Mouse (Mus musculus): ENCODE measurements around the gene Sapcd2. TPM values are rescaled to one million over a fixed set of nuclear protein-coding genes. Genes with fewer than 3 reads are reported as not detected.

Sapcd2 gene
- total RNA-seq (2014; rRNA removed) (18.9 and 21.6 TPM in 2 replicates), polyA plus RNA-seq (2015; fragmentation: Nextera tagmentation; extraction: Ambion mirVana) (12.7 and 13.4 TPM in 2 replicates)

DNA sequence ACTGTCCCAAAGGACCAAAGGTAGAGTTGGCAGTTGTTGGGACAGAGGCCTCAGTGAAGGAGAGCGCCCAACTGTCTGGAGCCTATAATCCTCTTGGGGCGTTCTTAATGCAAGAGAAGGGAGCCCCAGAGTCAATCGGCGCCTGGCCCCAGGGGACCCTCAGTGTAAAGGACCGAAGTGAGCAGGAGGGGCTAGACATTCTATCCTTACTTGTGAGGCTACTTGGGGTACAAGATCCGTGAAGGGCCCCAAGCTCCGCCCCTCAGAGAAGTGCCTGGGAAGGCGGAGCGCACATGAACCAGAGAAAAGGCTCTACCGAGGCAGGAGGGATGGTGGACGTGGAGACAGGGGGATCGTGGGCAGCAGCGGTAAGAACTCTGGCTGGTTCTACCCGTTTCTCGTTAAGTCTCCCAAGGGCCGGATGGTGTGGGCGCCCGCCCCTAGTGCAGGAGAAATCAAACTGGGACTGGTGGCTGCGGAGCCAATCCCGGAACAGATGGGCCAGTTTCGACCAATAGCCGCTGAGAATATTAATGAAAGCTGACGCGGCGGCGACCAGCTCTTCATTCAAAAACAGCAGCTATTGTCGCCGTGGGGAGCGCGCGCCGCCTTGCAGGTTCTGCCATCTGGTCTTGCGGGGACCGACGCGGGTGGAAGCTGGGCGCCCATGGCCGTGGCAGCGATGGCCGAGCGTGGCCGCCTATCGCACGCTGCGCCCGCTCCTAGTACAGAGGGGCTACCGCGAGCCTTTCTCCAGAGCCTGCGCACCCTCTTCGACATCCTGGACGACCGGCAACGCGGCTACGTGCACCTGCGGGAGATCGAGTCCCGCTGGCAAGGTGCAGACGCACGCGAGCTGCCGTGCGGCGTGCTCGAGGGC is at the start of gene Sapcd2:
Gene Sapcd2 (plus strand): TSS at position 558 of the 880 bp plus-strand sequence.
- H3K27ac ChIP-seq (ENCODE audit: low read depth, low read length) = peak within 1 kb of the TSS; percentile 1; the same call in 1 of the 2 replicates
- peak within 1 kb of the TSS; percentile 59 for H3K4me3 ChIP-seq (ENCODE audit: low read depth, low read length)
- DNase-seq (ENCODE audit: low spot score) (peak; percentile 93), ATAC-seq (ENCODE audit: low FRiP score) (peak; percentile 90)
- TF ChIP-seq CTCF (IDR thresholded peaks at IDR 0.05) = no peak; the same call in 1 of the 2 replicates
- H3K9me3 ChIP-seq (ENCODE audit: low read length) = no peaks in the 10 kb centered on the region
- H3K4me1 ChIP-seq (ENCODE audit: insufficient read depth, low read length) = 0 out of 2 replicates have a peak, but pooled peaks cover 5% of the 10 kb centered on the region
- H3K27me3 ChIP-seq (ENCODE audit: insufficient read depth, low read length) = no peaks in the 10 kb centered on the region; the same call in 1 of the 2 replicates
- peak within 1 kb of the TSS; percentile 59 for H3K9ac ChIP-seq (replicated peaks; ENCODE audit: low read length, poor library complexity, severe bottlenecking)
- WGBS = 1% methylated on average over 65 of the region's 65 CpGs
- H3K36me3 ChIP-seq (ENCODE audit: insufficient read depth, low read length) = no peaks in the 10 kb centered on the region
- peak within 1 kb of the TSS; percentile 88 for H3K4me2 ChIP-seq (ENCODE audit: low read depth, low read length, poor library complexity, severe bottlenecking)

DNA sequence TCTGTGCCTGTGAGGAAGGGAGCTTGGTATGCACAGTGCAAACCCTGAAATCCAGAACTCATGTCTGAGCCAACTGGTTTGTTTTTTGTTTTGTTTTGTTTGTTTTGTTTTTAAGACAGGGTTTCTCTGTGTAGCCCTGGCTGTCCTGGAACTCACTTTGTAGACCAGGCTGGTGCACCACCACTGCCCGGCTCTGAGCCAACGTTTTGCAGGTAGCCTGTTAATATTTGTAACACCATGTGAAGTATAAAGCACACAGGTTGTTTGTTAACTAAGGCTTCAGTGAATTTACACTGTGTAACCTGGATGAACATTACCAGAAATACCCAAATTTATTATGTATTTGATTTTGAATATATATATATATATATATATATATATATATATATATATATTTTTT is 46.1 kb upstream of the Sapcd2 start:
- 82% methylated on average over 2 of the region's 2 CpGs for WGBS

DNA sequence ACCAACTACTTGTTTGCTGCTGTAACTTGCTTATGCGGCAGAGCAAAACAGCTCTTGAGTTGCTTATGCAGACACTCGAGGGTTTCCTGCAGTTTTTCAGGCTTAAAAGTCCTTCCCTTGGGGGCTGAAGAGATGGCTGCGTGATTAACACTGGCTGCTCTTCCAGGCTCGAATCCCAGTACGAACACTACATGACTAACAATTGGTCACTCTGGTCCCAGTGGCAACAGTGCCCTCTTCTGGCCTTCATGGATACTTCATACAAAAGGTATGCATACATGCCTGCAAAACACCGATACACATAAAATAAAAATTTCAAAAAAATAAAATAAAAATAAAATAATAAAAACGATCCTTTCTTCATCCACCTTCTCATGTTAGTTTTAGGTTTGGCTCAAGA is 43.7 kb upstream of the Sapcd2 start:
- Histone ChIP-seq H3K27me3 (ENCODE audit: insufficient read depth, low read length) (no peaks in the 10 kb centered on the region), H3K9ac (replicated peaks; ENCODE audit: low read length, poor library complexity, severe bottlenecking) (no peak overlapping the region), H3K4me1 (ENCODE audit: insufficient read depth, low read length) (peaks cover 4% of the 10 kb centered on the region; the same call in 1 of the 2 replicates), H3K27ac (ENCODE audit: low read depth, low read length) (no peak overlapping the region), H3K4me3 (ENCODE audit: low read depth, low read length) (no peak overlapping the region), H3K9me3 (ENCODE audit: low read length) (no peaks in the 10 kb centered on the region), H3K36me3 (ENCODE audit: insufficient read depth, low read length) (no peaks in the 10 kb centered on the region), H3K4me2 (ENCODE audit: low read depth, low read length, poor library complexity, severe bottlenecking) (no peak overlapping the region)
- no peak for ATAC-seq (ENCODE audit: low FRiP score)
- 31% methylated on average over 7 of the region's 7 CpGs for WGBS
- peak; percentile 75 for TF ChIP-seq CTCF (IDR thresholded peaks at IDR 0.05)
- peak; percentile 69 for DNase-seq (ENCODE audit: low spot score)

More for the DNA sequence above, 46.1 kb upstream of the Sapcd2 start:
- Histone ChIP-seq H3K27ac (ENCODE audit: low read depth, low read length) (no peak overlapping the region), H3K9ac (replicated peaks; ENCODE audit: low read length, poor library complexity, severe bottlenecking) (no peak overlapping the region), H3K36me3 (ENCODE audit: insufficient read depth, low read length) (no peaks in the 10 kb centered on the region), H3K4me2 (ENCODE audit: low read depth, low read length, poor library complexity, severe bottlenecking) (no peak overlapping the region), H3K4me1 (ENCODE audit: insufficient read depth, low read length) (no peaks in the 10 kb centered on the region), H3K4me3 (ENCODE audit: low read depth, low read length) (no peak overlapping the region), H3K9me3 (ENCODE audit: low read length) (no peaks in the 10 kb centered on the region), H3K27me3 (ENCODE audit: insufficient read depth, low read length) (peaks cover 4% of the 10 kb centered on the region; the same call in 1 of the 2 replicates)
- ATAC-seq (ENCODE audit: low FRiP score) (no peak), DNase-seq (ENCODE audit: low spot score) (no peak)
- TF ChIP-seq CTCF (IDR thresholded peaks at IDR 0.05) = no peak

DNA sequence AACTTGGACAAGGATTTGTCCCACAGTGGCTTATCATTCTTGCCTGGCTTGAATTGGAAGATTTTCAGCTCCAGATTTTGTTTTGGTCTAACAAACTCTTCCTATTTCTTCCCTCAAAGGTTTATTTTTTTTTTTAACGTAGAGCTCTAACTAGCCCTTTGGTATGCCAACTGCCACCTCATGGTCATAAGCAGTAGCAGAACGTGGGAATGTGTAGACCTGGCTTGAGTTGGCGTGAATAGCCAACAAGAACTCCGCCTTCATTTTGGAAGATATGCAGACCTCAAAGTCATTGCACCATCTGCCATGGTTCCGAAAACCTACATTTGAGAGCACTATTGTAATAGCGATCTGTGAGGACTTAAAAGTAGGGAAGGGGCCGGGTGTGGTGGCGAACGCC is 40.7 kb upstream of the Sapcd2 start:
- Histone ChIP-seq H3K4me3 (ENCODE audit: low read depth, low read length) (peak overlapping the region; percentile 90), H3K4me2 (ENCODE audit: low read depth, low read length, poor library complexity, severe bottlenecking) (peak overlapping the region; percentile 87), H3K9ac (replicated peaks; ENCODE audit: low read length, poor library complexity, severe bottlenecking) (no peak overlapping the region), H3K36me3 (ENCODE audit: insufficient read depth, low read length) (peaks cover 19% of the 10 kb centered on the region), H3K27me3 (ENCODE audit: insufficient read depth, low read length) (no peaks in the 10 kb centered on the region), H3K4me1 (ENCODE audit: insufficient read depth, low read length) (peaks cover 7% of the 10 kb centered on the region; the same call in 1 of the 2 replicates), H3K9me3 (ENCODE audit: low read length) (no peaks in the 10 kb centered on the region), H3K27ac (ENCODE audit: low read depth, low read length) (no peak overlapping the region)
- WGBS = 58% methylated on average over 9 of the region's 9 CpGs
- ATAC-seq (ENCODE audit: low FRiP score) (no peak), DNase-seq (ENCODE audit: low spot score) (no peak)
- peak; percentile 27; the same call in 1 of the 2 replicates for TF ChIP-seq CTCF (IDR thresholded peaks at IDR 0.05)

DNA sequence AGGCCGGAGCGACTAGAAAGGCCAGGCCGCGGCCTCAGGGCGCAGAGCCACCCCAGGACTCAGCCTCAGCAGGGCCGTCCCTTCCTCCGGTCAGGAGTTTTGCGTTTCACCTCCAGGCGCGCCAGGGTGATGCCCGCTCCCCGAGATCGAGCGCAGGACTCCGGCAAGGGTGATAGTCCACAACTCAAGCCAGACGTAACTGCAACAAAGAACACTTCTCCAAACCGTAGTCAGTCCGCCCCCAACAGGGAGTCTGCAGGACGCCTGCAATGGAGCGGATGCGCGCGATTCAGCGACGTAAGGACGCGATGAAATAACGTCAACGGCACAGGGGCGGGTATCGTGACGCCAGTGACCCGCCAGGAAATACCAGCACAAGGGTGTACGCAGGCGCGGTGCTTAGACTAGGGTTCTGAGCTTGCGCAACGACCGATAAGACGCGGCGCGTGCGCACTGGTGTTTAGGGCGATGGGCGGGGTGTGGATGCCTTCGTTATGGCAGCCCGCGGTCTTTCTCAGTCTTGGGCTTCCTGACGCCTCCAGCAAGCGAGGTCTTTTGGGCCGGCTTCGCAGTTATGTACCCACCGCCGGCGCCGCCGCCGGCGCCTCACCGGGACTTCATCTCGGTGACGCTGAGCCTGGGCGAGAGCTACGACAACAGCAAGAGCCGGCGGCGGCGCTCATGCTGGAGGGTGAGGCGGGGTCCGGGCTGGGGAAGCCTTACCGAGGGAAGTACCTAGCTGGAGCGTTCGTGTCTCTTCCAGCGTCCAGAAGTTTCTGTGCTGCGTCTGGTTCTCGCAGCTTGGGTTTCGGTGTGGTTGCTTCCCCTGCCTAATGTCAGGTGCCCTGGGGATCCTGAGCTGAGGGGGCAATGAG is 39.6 kb upstream of the Sapcd2 start, which contains the start of gene Man1b1:
Gene Man1b1 (plus strand): TSS at position 53 of the 875 bp plus-strand sequence.
- under 1% methylated on average over 75 of the region's 78 CpGs for WGBS
- DNase-seq (ENCODE audit: low spot score) = peak; percentile 100
- Histone ChIP-seq H3K9ac (replicated peaks; ENCODE audit: low read length, poor library complexity, severe bottlenecking) (peak within 1 kb of the TSS; percentile 84), H3K27ac (ENCODE audit: low read depth, low read length) (peak within 1 kb of the TSS; percentile 87), H3K9me3 (ENCODE audit: low read length) (no peaks in the 10 kb centered on the region), H3K4me2 (ENCODE audit: low read depth, low read length, poor library complexity, severe bottlenecking) (peak within 1 kb of the TSS; percentile 87), H3K4me1 (ENCODE audit: insufficient read depth, low read length) (peaks cover 7% of the 10 kb centered on the region; the same call in 1 of the 2 replicates), H3K4me3 (ENCODE audit: low read depth, low read length) (peak within 1 kb of the TSS; percentile 90), H3K36me3 (ENCODE audit: insufficient read depth, low read length) (peaks cover 28% of the 10 kb centered on the region), H3K27me3 (ENCODE audit: insufficient read depth, low read length) (no peaks in the 10 kb centered on the region)
- peak; percentile 65 for TF ChIP-seq CTCF (IDR thresholded peaks at IDR 0.05)
- ATAC-seq (ENCODE audit: low FRiP score) = peak; percentile 97

All from midbrain, postnatal 0 days (tissue).